Mouse (Mus musculus) bone marrow, adult 2 months (tissue): ENCODE measurements around the gene Rnf169.

Source experiments
- CTCF ChIP-seq: fragments of 200-500 bp; IDR thresholded peaks from 2 replicates; pipeline ENCODE4 v1.5.1; 2011; ENCODE audit warnings: low read length, control low read depth; ENCODE audit not compliant: control insufficient read depth, insufficient read depth
- POLR2A ChIP-seq: fragments of 200-500 bp; IDR thresholded peaks from 2 replicates; pipeline ENCODE4 v1.6.1; 2011; ENCODE audit warnings: low read depth, mild to moderate bottlenecking, control low read depth, low read length, borderline replicate concordance; ENCODE audit not compliant: control insufficient read depth

GRCm38 (mm10) chr7:99911038-99911437 is 69.2 kb downstream of the Rnf169 start:
- no peak for TF ChIP-seq POLR2A
- TF ChIP-seq CTCF = no peak
